Mouse (Mus musculus) ES-Bruce4 (cell line): Measurements from ENCODE around the gene Sprtn.

Experiments used
- CTCF ChIP-seq: IDR thresholded peaks from one replicate; pipeline ENCODE4 v1.8.1; 2011; ENCODE audit warnings: low read depth, low read length
- EP300 ChIP-seq: IDR thresholded peaks from 2 replicates; pipeline ENCODE4 v1.6.1; 2011; ENCODE audit warnings: low read depth, low read length; ENCODE audit not compliant: insufficient read depth

DNA sequence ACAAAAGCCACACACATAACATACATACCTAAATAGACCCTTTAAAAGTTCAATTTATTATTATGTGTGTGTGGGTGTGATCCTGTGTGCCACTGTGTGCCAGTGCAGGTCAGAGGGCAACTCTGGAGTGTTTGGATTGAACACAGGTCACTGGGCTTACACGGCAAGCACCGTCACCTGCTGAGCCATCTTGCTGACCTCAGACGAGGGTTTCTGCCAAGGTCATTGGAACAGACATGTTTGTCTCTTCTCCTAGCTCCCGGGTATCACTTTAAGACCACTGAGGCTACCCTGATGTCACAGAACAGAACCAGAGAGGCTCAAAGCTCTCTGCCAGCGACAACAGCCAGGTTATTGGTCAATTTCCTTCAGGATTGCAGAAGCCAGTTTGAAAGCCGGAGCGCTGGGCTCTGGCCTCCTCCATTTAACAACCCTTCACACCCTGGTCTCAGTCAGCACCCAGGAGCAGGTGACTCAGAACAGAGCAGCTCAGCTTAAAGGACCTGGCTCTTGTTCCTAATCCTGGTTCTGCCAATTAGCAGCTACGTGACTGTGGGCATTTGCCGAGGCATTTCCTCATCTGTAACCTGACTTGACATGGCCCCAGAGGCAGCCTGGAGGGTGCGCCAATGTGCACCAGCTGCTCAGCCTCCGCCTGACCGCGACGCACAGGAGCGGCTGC, 26.4 kb downstream of the Sprtn start:
- TF ChIP-seq EP300 (no peak), CTCF (no peak)
